Mouse (Mus musculus) intestine, embryonic 14.5 days (tissue): ENCODE data around the gene Bpifc. TPM values are rescaled to one million over a fixed set of nuclear protein-coding genes. Genes with fewer than 3 reads are reported as not detected.

Experiments used
- ATAC-seq: fragments of 200-750 bp; cut with Nextera tagmentation; replicated peaks from 2 replicates; pipeline ENCODE4 v1.8.0; 2017; ENCODE audit warnings: low read depth, moderate number of reproducible peaks, moderate TSS enrichment, moderate library complexity; ENCODE audit not compliant: low FRiP score, low TSS enrichment
- DNase-seq: peaks from one replicate; pipeline ENCODE4 v3.0.0-alpha.2; 2018; ENCODE audit warnings: low spot score
- H3K27ac ChIP-seq: fragments of 300-500 bp; sonication (generic); 2 replicates; pipeline ENCODE4 v1.5.1; 2014; ENCODE audit warnings: low read depth, mild to moderate bottlenecking, control low read depth
- H3K27me3 ChIP-seq: fragments of 300-500 bp; sonication (generic); replicated peaks from 2 replicates; pipeline ENCODE4 v1.6.1; 2014; ENCODE audit warnings: low read length, control low read depth; ENCODE audit not compliant: control insufficient read depth, insufficient read depth
- H3K36me3 ChIP-seq: fragments of 300-500 bp; sonication (generic); 2 replicates; pipeline ENCODE4 v1.6.1; 2014; ENCODE audit warnings: low read length, control low read depth; ENCODE audit not compliant: control insufficient read depth, insufficient read depth
- H3K4me1 ChIP-seq: fragments of 300-500 bp; sonication (generic); replicated peaks from 2 replicates; pipeline ENCODE4 v1.6.1; 2014; ENCODE audit warnings: low read length, control low read depth, mixed read lengths; ENCODE audit not compliant: control insufficient read depth, insufficient read depth
- H3K4me2 ChIP-seq: fragments of 300-500 bp; sonication (generic); 2 replicates; pipeline ENCODE4 v1.6.1; 2014; ENCODE audit warnings: low read length
- H3K4me3 ChIP-seq: fragments of 300-500 bp; sonication (generic); 2 replicates; pipeline ENCODE4 v1.5.1; 2014; ENCODE audit warnings: low read depth, low read length, control low read depth, mixed read lengths
- H3K9ac ChIP-seq: fragments of 300-500 bp; sonication (generic); 2 replicates; pipeline ENCODE4 v1.6.1; 2014; ENCODE audit warnings: mild to moderate bottlenecking, low read length
- H3K9me3 ChIP-seq: fragments of 300-500 bp; sonication (generic); 2 replicates; pipeline ENCODE4 v1.6.1; 2016; ENCODE audit warnings: low read length, control low read depth; ENCODE audit not compliant: control insufficient read depth
- WGBS: fragments of 180-500 bp; shearing (Covaris S2); extraction: QIAGEN DNeasy Blood & Tissue Kit; methylation state at CpG from one replicate; pipeline ENCODE4 v1.1.7; 2014; 5-methylcytosine and 5-hydroxymethylcytosine counted together
- polyA plus RNA-seq: library from polyadenylated mRNA; unstranded; fragments of >200 nt; fragmentation: Nextera tagmentation; extraction: Ambion mirVana; gene quantifications from 2 replicates; pipeline ENCODE4 v1.2.1, GENCODE M21; 2014

Bpifc gene
- polyA plus RNA-seq, 1 experiment from 2014 or later = 0.07 TPM

DNA sequence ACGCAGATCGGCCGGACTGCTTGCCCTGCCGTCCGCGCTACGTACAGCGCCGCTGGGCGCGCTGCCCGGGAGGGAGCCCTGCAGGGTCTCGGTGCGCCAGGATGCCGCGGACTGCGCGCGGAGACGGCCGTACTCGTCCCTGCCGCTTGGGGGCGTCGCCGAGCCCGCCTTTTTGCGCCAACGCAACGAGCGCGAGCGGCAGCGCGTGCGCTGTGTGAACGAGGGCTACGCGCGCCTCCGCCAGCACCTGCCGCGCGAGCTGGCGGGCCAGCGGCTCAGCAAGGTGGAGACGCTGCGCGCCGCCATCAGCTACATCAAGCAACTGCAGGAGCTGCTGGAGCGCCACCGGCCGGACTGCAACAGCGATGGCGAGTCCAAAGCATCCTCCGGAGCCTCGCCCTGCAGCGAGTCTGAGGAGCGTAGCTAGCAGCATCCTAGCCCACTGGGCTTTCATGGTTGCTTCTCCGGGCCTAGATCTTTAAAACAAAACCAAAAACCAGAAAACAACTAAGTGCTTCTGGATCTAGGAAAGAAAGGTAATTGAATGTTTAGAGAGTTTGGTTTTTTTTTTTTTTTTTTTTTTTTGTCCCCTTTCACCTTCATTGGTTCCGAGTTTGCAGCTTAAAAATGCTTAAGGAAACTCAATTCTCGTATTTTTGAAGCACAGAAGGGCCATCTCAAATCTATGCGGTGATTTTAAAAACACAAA lies 83.0 kb downstream of the Bpifc start:
- ATAC-seq = peak; percentile 85
- H3K27ac ChIP-seq = no peak overlapping the region
- H3K9ac ChIP-seq = peak overlapping the region; percentile 25
- 2% methylated on average over 63 of the region's 63 CpGs for WGBS
- no peaks in the 10 kb centered on the region for H3K36me3 ChIP-seq
- H3K27me3 ChIP-seq = peaks cover 31% of the 10 kb centered on the region
- peak overlapping the region; percentile 85 for H3K4me2 ChIP-seq
- no peaks in the 10 kb centered on the region for H3K9me3 ChIP-seq
- H3K4me3 ChIP-seq = peak overlapping the region; percentile 34
- 0 out of 2 replicates have a peak, but pooled peaks cover 4% of the 10 kb centered on the region for H3K4me1 ChIP-seq
- DNase-seq = peak; percentile 83

GRCm38 (mm10) chr10:85927676-85928445 lies 83.8 kb downstream of the Bpifc start, which contains the start of gene Ascl4:
TSS of gene Ascl4 (plus strand) at chr10:85927681.
- Histone ChIP-seq H3K9ac (peak within 1 kb of the TSS; percentile 25; the same call in 1 of the 2 replicates), H3K27me3 (peaks cover 31% of the 10 kb centered on the region), H3K27ac (no peak within 1 kb of the TSS), H3K9me3 (no peaks in the 10 kb centered on the region), H3K4me3 (peak within 1 kb of the TSS; percentile 34), H3K4me2 (peak within 1 kb of the TSS; percentile 85), H3K4me1 (0 out of 2 replicates have a peak, but pooled peaks cover 4% of the 10 kb centered on the region), H3K36me3 (no peaks in the 10 kb centered on the region)
- DNase-seq (peak; percentile 74), ATAC-seq (no peak)
- WGBS = 2% methylated on average over 23 of the region's 23 CpGs

GRCm38 (mm10) chr10:85916498-85917309 lies 95.0 kb downstream of the Bpifc start, which contains the start of gene Prdm4:
TSS of gene Prdm4 (minus strand) at chr10:85917142.
- peak within 1 kb of the TSS; percentile 82 for H3K4me3 ChIP-seq
- H3K27me3 ChIP-seq = peaks cover 5% of the 10 kb centered on the region; the same call in 1 of the 2 replicates
- no peaks in the 10 kb centered on the region for H3K9me3 ChIP-seq
- peak; percentile 99 for ATAC-seq
- WGBS = under 1% methylated on average over 78 of the region's 90 CpGs
- H3K4me1 ChIP-seq = peaks cover 11% of the 10 kb centered on the region
- H3K27ac ChIP-seq = peak within 1 kb of the TSS; percentile 87
- H3K36me3 ChIP-seq = peaks cover 35% of the 10 kb centered on the region
- peak within 1 kb of the TSS; percentile 59 for H3K4me2 ChIP-seq
- H3K9ac ChIP-seq = peak within 1 kb of the TSS; percentile 88
- DNase-seq = peak; percentile 97

Other genes with a start within 250 kb of the Bpifc start
- gene Pwp1, start 182.4 kb downstream of the Bpifc start, polyA plus RNA-seq = 82.1 and 85.0 TPM in 2 replicates
- 27.3 and 28.2 TPM in 2 replicates for gene Prdm4, start 94.8 kb downstream of the Bpifc start, polyA plus RNA-seq
- not detected in 2 replicates for gene Ascl4, start 84.2 kb downstream of the Bpifc start, polyA plus RNA-seq
- 162 and 172 TPM in 2 replicates for gene Rtcb, start 54.1 kb downstream of the Bpifc start, polyA plus RNA-seq
- 28.5 and 31.0 TPM in 2 replicates for gene Fbxo7, start 10.1 kb upstream of the Bpifc start, polyA plus RNA-seq